Mouse (Mus musculus): ENCODE results near the gene Tmem216. TPM values are rescaled to one million over a fixed set of nuclear protein-coding genes. Genes with fewer than 3 reads are reported as not detected.

The Tmem216 gene
- total and polyA plus RNA-seq, 3 experiments, result 5.5 to 13.0 (median 5.8) TPM

- peaks cover 13% of the 10 kb centered on the region for H3K36me3 ChIP-seq (ENCODE audit: control insufficient read depth, insufficient read depth, low read length)
- DNase-seq, result no peak
- peaks cover 6% of the 10 kb centered on the region for H3K4me1 ChIP-seq (ENCODE audit: control insufficient read depth, insufficient read depth, low read length)
- intact Hi-C loops (cut with DNase I), result loop anchor here (10.0 kb wide), 1 partner anchor 1483 kb away; no protein-coding TSS in a partner anchor
- H3K4me3 ChIP-seq, result no peak overlapping the region
- no peak overlapping the region for H3K9ac ChIP-seq (ENCODE audit: low read depth, low read length)
- peaks cover 1% of the 10 kb centered on the region; the same call in 1 of the 2 replicates for H3K79me2 ChIP-seq (replicated peaks; ENCODE audit: control insufficient read depth, insufficient read depth, low read length)
- H3K27ac ChIP-seq, result no peak overlapping the region
- 44% methylated on average over 1 of the region's 1 CpGs for WGBS
- no peak for TF ChIP-seq EP300 (IDR thresholded peaks at IDR 0.05; ENCODE audit: insufficient read depth, low read depth, low read length)
- no peaks in the 10 kb centered on the region for H3K27me3 ChIP-seq (ENCODE audit: control insufficient read depth, insufficient read depth, low read length)
These were observed 34.1 kb downstream of the Tmem216 start for GRCm38 (mm10) chr19:10521926-10522325.

DNA sequence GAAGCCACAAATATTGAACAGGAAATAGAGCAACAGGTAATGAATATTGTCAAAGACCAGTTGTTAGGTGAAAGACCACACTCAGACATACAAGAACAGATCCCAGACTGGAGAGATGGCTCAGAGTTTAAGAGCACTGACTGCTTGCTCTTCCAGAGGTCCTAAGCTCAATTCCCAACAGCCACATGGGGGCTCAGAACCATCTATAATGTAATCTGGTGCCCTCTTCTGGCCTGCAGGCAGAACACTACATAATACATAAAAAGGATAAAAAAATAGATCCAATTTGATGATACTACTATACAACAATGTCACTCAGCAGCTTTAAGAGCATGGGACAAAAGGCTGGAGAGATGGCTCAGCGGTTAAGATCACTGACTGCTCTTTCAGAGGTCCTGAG, 35.7 kb downstream of the Tmem216 start:
- H3K36me3 ChIP-seq (ENCODE audit: control insufficient read depth, insufficient read depth, low read length), result peaks cover 4% of the 10 kb centered on the region; the same call in 1 of the 2 replicates
- no peak overlapping the region for H3K9ac ChIP-seq (ENCODE audit: low read depth, low read length)
- no peaks in the 10 kb centered on the region for H3K4me1 ChIP-seq (ENCODE audit: control insufficient read depth, insufficient read depth, low read length)
- H3K27me3 ChIP-seq (ENCODE audit: control insufficient read depth, insufficient read depth, low read length), result no peaks in the 10 kb centered on the region
- peak; percentile 64 for TF ChIP-seq CTCF (IDR thresholded peaks at IDR 0.05)
- TF ChIP-seq EP300 (IDR thresholded peaks at IDR 0.05; ENCODE audit: insufficient read depth, low read depth, low read length), result no peak
- intact Hi-C loops (cut with DNase I), result loop anchor here (10.0 kb wide), 1 partner anchor 1484 kb away; no protein-coding TSS in a partner anchor
- no peak for DNase-seq
- peaks cover 1% of the 10 kb centered on the region; the same call in 1 of the 2 replicates for H3K79me2 ChIP-seq (replicated peaks; ENCODE audit: control insufficient read depth, insufficient read depth, low read length)
- no peak overlapping the region for H3K27ac ChIP-seq
- H3K4me3 ChIP-seq, result no peak overlapping the region
- WGBS, result 55% methylated on average over 1 of the region's 1 CpGs

- no peak overlapping the region for H3K9ac ChIP-seq (ENCODE audit: low read depth, low read length)
- no peaks in the 10 kb centered on the region for H3K79me2 ChIP-seq (replicated peaks; ENCODE audit: control insufficient read depth, insufficient read depth, low read length)
- H3K36me3 ChIP-seq (ENCODE audit: control insufficient read depth, insufficient read depth, low read length), result peaks cover 7% of the 10 kb centered on the region
- no peak overlapping the region for H3K4me3 ChIP-seq
- no peak for TF ChIP-seq EP300 (IDR thresholded peaks at IDR 0.05; ENCODE audit: insufficient read depth, low read depth, low read length)
- TF ChIP-seq POLR2A (IDR thresholded peaks at IDR 0.05; ENCODE audit: insufficient read depth, low read depth, low read length), result no peak
- TF ChIP-seq CTCF (IDR thresholded peaks at IDR 0.05), result no peak
- intact Hi-C loops (cut with DNase I), result no loop called here
- DNase-seq, result peak in 1 of 2 experiments; percentile 12
- WGBS, result 70% methylated on average over 6 of the region's 6 CpGs
- no peak overlapping the region for H3K27ac ChIP-seq
- no peaks in the 10 kb centered on the region for H3K27me3 ChIP-seq (ENCODE audit: control insufficient read depth, insufficient read depth, low read length)
- no peaks in the 10 kb centered on the region for H3K4me1 ChIP-seq (ENCODE audit: control insufficient read depth, insufficient read depth, low read length)
These were observed 45.2 kb downstream of the Tmem216 start for GRCm38 (mm10) chr19:10510759-10511330.

- WGBS, result 7% methylated on average over 4 of the region's 4 CpGs
- H3K4me3 ChIP-seq, result no peak overlapping the region
- H3K27ac ChIP-seq, result no peak overlapping the region
- DNase-seq, result peak in 1 of 2 experiments; percentile 41
- TF ChIP-seq EP300 (IDR thresholded peaks at IDR 0.05; ENCODE audit: insufficient read depth, low read depth, low read length) (peak; percentile 61; the same call in 1 of the 2 replicates), POLR2A (IDR thresholded peaks at IDR 0.05; ENCODE audit: insufficient read depth, low read depth, low read length) (no peak), CTCF (IDR thresholded peaks at IDR 0.05) (peak; percentile 95)
- intact Hi-C loops (cut with DNase I), result loop anchor here (1.0 to 5.0 kb wide), 2 partner anchors 169 to 245 kb away; no protein-coding TSS in a partner anchor
- H3K36me3 ChIP-seq (ENCODE audit: control insufficient read depth, insufficient read depth, low read length), result no peaks in the 10 kb centered on the region; the same call in 1 of the 2 replicates
- H3K79me2 ChIP-seq (replicated peaks; ENCODE audit: control insufficient read depth, insufficient read depth, low read length), result no peaks in the 10 kb centered on the region
- no peaks in the 10 kb centered on the region for H3K4me1 ChIP-seq (ENCODE audit: control insufficient read depth, insufficient read depth, low read length)
- H3K9ac ChIP-seq (ENCODE audit: low read depth, low read length), result no peak overlapping the region
- no peaks in the 10 kb centered on the region for H3K27me3 ChIP-seq (ENCODE audit: control insufficient read depth, insufficient read depth, low read length)
These were observed 53.5 kb downstream of the Tmem216 start for GRCm38 (mm10) chr19:10502571-10502970.

- H3K27ac ChIP-seq, result no peak overlapping the region
- no peaks in the 10 kb centered on the region for H3K79me2 ChIP-seq (replicated peaks; ENCODE audit: control insufficient read depth, insufficient read depth, low read length)
- no peaks in the 10 kb centered on the region for H3K27me3 ChIP-seq (ENCODE audit: control insufficient read depth, insufficient read depth, low read length)
- no peak overlapping the region for H3K9ac ChIP-seq (ENCODE audit: low read depth, low read length)
- H3K36me3 ChIP-seq (ENCODE audit: control insufficient read depth, insufficient read depth, low read length), result no peaks in the 10 kb centered on the region
- no peak for DNase-seq
- TF ChIP-seq CTCF (IDR thresholded peaks at IDR 0.05) (no peak), POLR2A (IDR thresholded peaks at IDR 0.05; ENCODE audit: insufficient read depth, low read depth, low read length) (no peak), EP300 (IDR thresholded peaks at IDR 0.05; ENCODE audit: insufficient read depth, low read depth, low read length) (no peak)
- H3K4me3 ChIP-seq, result no peak overlapping the region
- intact Hi-C loops (cut with DNase I), result loop anchor here (5.0 kb wide), 1 partner anchor 243 kb away; no protein-coding TSS in a partner anchor
- H3K4me1 ChIP-seq (ENCODE audit: control insufficient read depth, insufficient read depth, low read length), result no peaks in the 10 kb centered on the region
- 90% methylated on average over 8 of the region's 8 CpGs for WGBS
These were observed 55.5 kb downstream of the Tmem216 start for GRCm38 (mm10) chr19:10500581-10500980.

- intact Hi-C loops (cut with DNase I), result no loop called here
- TF ChIP-seq POLR2A (IDR thresholded peaks at IDR 0.05; ENCODE audit: insufficient read depth, low read depth, low read length), result no peak
- Histone ChIP-seq H3K79me2 (replicated peaks; ENCODE audit: control insufficient read depth, insufficient read depth, low read length) (no peaks in the 10 kb centered on the region), H3K9ac (ENCODE audit: low read depth, low read length) (no peak overlapping the region), H3K36me3 (ENCODE audit: control insufficient read depth, insufficient read depth, low read length) (no peaks in the 10 kb centered on the region), H3K27me3 (ENCODE audit: control insufficient read depth, insufficient read depth, low read length) (no peaks in the 10 kb centered on the region), H3K4me1 (ENCODE audit: control insufficient read depth, insufficient read depth, low read length) (no peaks in the 10 kb centered on the region), H3K4me3 (no peak overlapping the region), H3K27ac (no peak overlapping the region)
- 34% methylated on average over 8 of the region's 8 CpGs for WGBS
- no peak for DNase-seq
These were observed 58.4 kb downstream of the Tmem216 start for GRCm38 (mm10) chr19:10497512-10498160.

All from heart, adult 2 months (tissue).